In genomic region chr10:37138311-37138731, GRCm38 (mm10) we compare ENCODE assay signal across 7 mouse cellular contexts. TPM values are rescaled to one million over a fixed set of nuclear protein-coding genes. Genes with fewer than 3 reads are reported as not detected.
DNase-seq lines count a peak whose midpoint lies in the region; ATAC-seq lines count a peak whose summit lies in the region.

No protein-coding gene starts in this region.

- no peak for ATAC-seq in forebrain, embryonic 16.5 days
- no peak for ATAC-seq in hindbrain, embryonic 16.5 days
- ATAC-seq in midbrain, embryonic 11.5 days (ENCODE audit: low FRiP score), result no peak
- ATAC-seq in stomach, embryonic 14.5 days (ENCODE audit: insufficient number of reproducible peaks, insufficient read depth, low FRiP score, low read depth), result no peak

- peak; percentile 59 for DNase-seq in MN1 (ENCODE audit: low spot score)
- DNase-seq in brain, adult 2 months (ENCODE audit: low read depth, low spot score), result peak; percentile 53
- DNase-seq in left cerebral cortex, postnatal 10 days (ENCODE audit: extremely low spot score in 1 of 2, low spot score in 2 of 2), result peak; percentile 8 to 59
- peak; percentile 97 for DNase-seq in midbrain, embryonic 11.5 days (ENCODE audit: low spot score, missing footprints)

- no peak overlapping the region for H3K4me2 ChIP-seq in forebrain, embryonic 16.5 days (ENCODE audit: low read length)
- H3K4me2 ChIP-seq in hindbrain, embryonic 16.5 days (ENCODE audit: low read length), result no peak overlapping the region; the same call in 1 of the 2 replicates
- H3K4me2 ChIP-seq in midbrain, embryonic 11.5 days, result no peak overlapping the region
- H3K4me2 ChIP-seq in stomach, embryonic 14.5 days (replicated peaks; ENCODE audit: low read depth, low read length), result peak overlapping the region; percentile 1; the same call in 1 of the 2 replicates

- H3K27ac ChIP-seq in forebrain, embryonic 16.5 days (ENCODE audit: low read length), result peak overlapping the region; percentile 99
- peak overlapping the region; percentile 100 for H3K27ac ChIP-seq in hindbrain, embryonic 16.5 days (ENCODE audit: low read depth, low read length)
- H3K27ac ChIP-seq in midbrain, embryonic 11.5 days (ENCODE audit: low read depth, low read length), result peak overlapping the region; percentile 99
- H3K27ac ChIP-seq in stomach, embryonic 14.5 days (ENCODE audit: low read length), result peak overlapping the region; percentile 100

- intact Hi-C loops in left cerebral cortex, postnatal 10 days (cut with DNase I), result loop anchor here (5.0 to 10.0 kb wide), 9 partner anchors 66 to 1896 kb away; no protein-coding TSS in a partner anchor

- WGBS in forebrain, embryonic 16.5 days, result under 1% methylated on average over 26 of the region's 26 CpGs
- WGBS in hindbrain, embryonic 16.5 days, result under 1% methylated on average over 26 of the region's 26 CpGs
- under 1% methylated on average over 26 of the region's 26 CpGs for WGBS in midbrain, embryonic 11.5 days
- under 1% methylated on average over 26 of the region's 26 CpGs for WGBS in stomach, embryonic 14.5 days

- H3K9ac ChIP-seq in forebrain, embryonic 16.5 days (replicated peaks; ENCODE audit: low read depth, low read length), result peak overlapping the region; percentile 93
- H3K9ac ChIP-seq in hindbrain, embryonic 16.5 days (ENCODE audit: low read depth, low read length), result peak overlapping the region; percentile 100
- peak overlapping the region; percentile 100 for H3K9ac ChIP-seq in midbrain, embryonic 11.5 days (ENCODE audit: low read length)
- H3K9ac ChIP-seq in stomach, embryonic 14.5 days (replicated peaks; ENCODE audit: low read depth, low read length), result peak overlapping the region; percentile 99

- H3K27me3 ChIP-seq in forebrain, embryonic 16.5 days (replicated peaks; ENCODE audit: control insufficient read depth, insufficient read depth, low read length), result no peaks in the 10 kb centered on the region
- no peaks in the 10 kb centered on the region for H3K27me3 ChIP-seq in hindbrain, embryonic 16.5 days (replicated peaks; ENCODE audit: control insufficient read depth, insufficient read depth, low read length)
- H3K27me3 ChIP-seq in midbrain, embryonic 11.5 days (ENCODE audit: control insufficient read depth, insufficient read depth, low read length), result no peaks in the 10 kb centered on the region
- H3K27me3 ChIP-seq in stomach, embryonic 14.5 days (ENCODE audit: control insufficient read depth, insufficient read depth, low read length), result no peaks in the 10 kb centered on the region

- H3K36me3 ChIP-seq in forebrain, embryonic 16.5 days (ENCODE audit: control insufficient read depth, insufficient read depth), result peaks cover 3% of the 10 kb centered on the region; the same call in 1 of the 2 replicates
- no peaks in the 10 kb centered on the region; the same call in 1 of the 2 replicates for H3K36me3 ChIP-seq in hindbrain, embryonic 16.5 days (ENCODE audit: control insufficient read depth, insufficient read depth, low read length)
- peaks cover 7% of the 10 kb centered on the region for H3K36me3 ChIP-seq in midbrain, embryonic 11.5 days (ENCODE audit: control insufficient read depth, insufficient read depth, low read length)
- H3K36me3 ChIP-seq in stomach, embryonic 14.5 days (ENCODE audit: control insufficient read depth, insufficient read depth, low read length), result peaks cover 20% of the 10 kb centered on the region

- H3K4me1 ChIP-seq in forebrain, embryonic 16.5 days (replicated peaks; ENCODE audit: control insufficient read depth, insufficient read depth, low read length), result peaks cover 13% of the 10 kb centered on the region
- H3K4me1 ChIP-seq in hindbrain, embryonic 16.5 days (ENCODE audit: control insufficient read depth, insufficient read depth, low read depth, low read length), result peaks cover 8% of the 10 kb centered on the region
- H3K4me1 ChIP-seq in midbrain, embryonic 11.5 days (ENCODE audit: control insufficient read depth, insufficient read depth, low read length), result peaks cover 8% of the 10 kb centered on the region; the same call in 1 of the 2 replicates
- H3K4me1 ChIP-seq in stomach, embryonic 14.5 days (ENCODE audit: control insufficient read depth, insufficient read depth, low read length), result 0 out of 2 replicates have a peak, but pooled peaks cover 3% of the 10 kb centered on the region

- H3K4me3 ChIP-seq in forebrain, embryonic 16.5 days (replicated peaks; ENCODE audit: low read length), result peak overlapping the region; percentile 64
- H3K4me3 ChIP-seq in hindbrain, embryonic 16.5 days (ENCODE audit: low read length), result peak overlapping the region; percentile 93
- peak overlapping the region; percentile 97 for H3K4me3 ChIP-seq in midbrain, embryonic 11.5 days (ENCODE audit: low read depth, low read length)
- peak overlapping the region; percentile 95 for H3K4me3 ChIP-seq in stomach, embryonic 14.5 days (ENCODE audit: low read depth, low read length)

- H3K9me3 ChIP-seq in forebrain, embryonic 16.5 days (ENCODE audit: control insufficient read depth, low read length), result no peaks in the 10 kb centered on the region
- no peaks in the 10 kb centered on the region for H3K9me3 ChIP-seq in hindbrain, embryonic 16.5 days (ENCODE audit: control insufficient read depth, low read length)
- no peaks in the 10 kb centered on the region for H3K9me3 ChIP-seq in midbrain, embryonic 11.5 days (ENCODE audit: control insufficient read depth, low read length)
- no peaks in the 10 kb centered on the region for H3K9me3 ChIP-seq in stomach, embryonic 14.5 days (ENCODE audit: control insufficient read depth, low read depth, low read length)

RNA-seq across cellular contexts. Expression of gene Marcks, which starts 0.4 kb away (rescaled TPM):
- polyA plus RNA-seq in forebrain, embryonic 16.5 days (2015; fragmentation: Nextera tagmentation; extraction: Ambion mirVana), result 178 and 197 TPM in 2 replicates
- 140 and 154 TPM in 2 replicates for polyA plus RNA-seq in hindbrain, embryonic 16.5 days (2015; fragmentation: Nextera tagmentation; extraction: Ambion mirVana)
- total RNA-seq in left cerebral cortex, postnatal 10 days (2021), result 100 to 1,000 TPM; 342 to 346 TPM
- 410 and 445 TPM in 2 replicates for polyA plus RNA-seq in midbrain, embryonic 11.5 days (2014; fragmentation: Nextera tagmentation; extraction: Ambion mirVana)
- 188 and 209 TPM in 2 replicates for polyA plus RNA-seq in stomach, embryonic 14.5 days (2014; fragmentation: Nextera tagmentation; extraction: Ambion mirVana)

Comparison
In these comparisons a context has a peak if more than half of its experiments do, and no peak if none do; other contexts are left out.
1. DNase-seq: peak in every context shown above with its lines; median percentile 97 in midbrain, embryonic 11.5 days; 59 in MN1; 53 in brain, adult 2 months; 34 in left cerebral cortex, postnatal 10 days.